Mouse (Mus musculus): Measurements from ENCODE around the gene Ciapin1.

DNA sequence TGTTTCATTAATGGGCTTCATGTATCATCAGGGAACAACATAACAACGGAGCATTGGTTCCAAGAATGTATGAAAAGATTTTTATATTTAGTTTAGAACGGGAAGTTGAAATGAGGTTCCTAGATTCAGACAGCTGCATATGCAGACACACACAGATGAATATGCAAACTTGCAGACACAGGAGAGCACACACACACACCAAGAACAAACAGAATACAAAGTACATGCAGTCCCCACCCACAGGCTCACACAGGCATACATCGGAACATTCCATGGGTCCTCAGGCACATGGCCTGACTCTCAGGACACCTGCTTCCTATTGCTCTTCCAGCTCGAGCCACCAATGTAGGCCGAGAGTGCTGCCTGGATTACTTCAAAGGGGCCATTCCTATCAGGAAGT, 27.3 kb downstream of the Ciapin1 start:
- TF ChIP-seq CTCF (IDR thresholded peaks at IDR 0.05; ENCODE audit: insufficient read depth, low read length), result no peak
- TF ChIP-seq POLR2A (IDR thresholded peaks at IDR 0.05; ENCODE audit: borderline replicate concordance, extremely low read depth, low read depth, low read length), result no peak

All from lung, adult 2 months (tissue).